Mouse (Mus musculus) neural tube, embryonic 11.5 days (tissue): ENCODE results near the gene Asgr1. TPM values are rescaled to one million over a fixed set of nuclear protein-coding genes. Genes with fewer than 3 reads are reported as not detected.

ENCODE experiments used
- ATAC-seq: fragments of 200-750 bp; cut with Nextera tagmentation; 2 replicates; pipeline ENCODE4 v1.8.0; 2017; ENCODE audit warnings: moderate number of reproducible peaks, mild to moderate bottlenecking, moderate TSS enrichment, moderate library complexity; ENCODE audit not compliant: insufficient read depth, low FRiP score, low TSS enrichment
- DNase-seq: peaks from one replicate; pipeline ENCODE4 v3.0.0-alpha.2; 2015; ENCODE audit warnings: low spot score
- H3K27ac ChIP-seq: fragments of 300-500 bp; sonication (generic); 2 replicates; pipeline ENCODE4 v1.5.1; 2014; ENCODE audit warnings: low read depth, mild to moderate bottlenecking, low read length
- H3K27me3 ChIP-seq: fragments of 300-500 bp; sonication (generic); 2 replicates; pipeline ENCODE4 v1.6.1; 2014; ENCODE audit warnings: mild to moderate bottlenecking, low read length, mixed read lengths; ENCODE audit not compliant: control insufficient read depth, insufficient read depth
- H3K36me3 ChIP-seq: fragments of 300-500 bp; sonication (generic); 2 replicates; pipeline ENCODE4 v1.6.1; 2014; ENCODE audit warnings: mild to moderate bottlenecking, low read length, moderate library complexity, mixed read lengths; ENCODE audit not compliant: control insufficient read depth, insufficient read depth
- H3K4me1 ChIP-seq: fragments of 300-500 bp; sonication (generic); 2 replicates; pipeline ENCODE4 v1.6.1; 2014; ENCODE audit warnings: low read length, mixed read lengths; ENCODE audit not compliant: control insufficient read depth, insufficient read depth
- H3K4me2 ChIP-seq: fragments of 300-500 bp; sonication (generic); 2 replicates; pipeline ENCODE4 v1.6.1; 2014; ENCODE audit warnings: low read depth, mild to moderate bottlenecking, moderate library complexity
- H3K4me3 ChIP-seq: fragments of 300-500 bp; sonication (generic); 2 replicates; pipeline ENCODE4 v1.5.1; 2014; ENCODE audit warnings: low read depth, low read length
- H3K9ac ChIP-seq: fragments of 300-500 bp; sonication (generic); 2 replicates; pipeline ENCODE4 v1.6.1; 2014; ENCODE audit warnings: mild to moderate bottlenecking, low read length
- H3K9me3 ChIP-seq: fragments of 300-500 bp; sonication (generic); 2 replicates; pipeline ENCODE4 v1.6.1; 2016; ENCODE audit warnings: low read length; ENCODE audit not compliant: control insufficient read depth
- WGBS: fragments of 180-500 bp; shearing (Covaris S2); extraction: QIAGEN DNeasy Blood & Tissue Kit; methylation state at CpG from one replicate; pipeline ENCODE4 v1.1.7; 2014; 5-methylcytosine and 5-hydroxymethylcytosine counted together
- polyA plus RNA-seq: library from polyadenylated mRNA; unstranded; fragments of >200 nt; fragmentation: Nextera tagmentation; extraction: Ambion mirVana; gene quantifications from 2 replicates; pipeline ENCODE4 v1.2.1, GENCODE M21; 2014

The Asgr1 gene
- polyA plus RNA-seq, 1 experiment from 2014 or later: 0.41 TPM

DNA sequence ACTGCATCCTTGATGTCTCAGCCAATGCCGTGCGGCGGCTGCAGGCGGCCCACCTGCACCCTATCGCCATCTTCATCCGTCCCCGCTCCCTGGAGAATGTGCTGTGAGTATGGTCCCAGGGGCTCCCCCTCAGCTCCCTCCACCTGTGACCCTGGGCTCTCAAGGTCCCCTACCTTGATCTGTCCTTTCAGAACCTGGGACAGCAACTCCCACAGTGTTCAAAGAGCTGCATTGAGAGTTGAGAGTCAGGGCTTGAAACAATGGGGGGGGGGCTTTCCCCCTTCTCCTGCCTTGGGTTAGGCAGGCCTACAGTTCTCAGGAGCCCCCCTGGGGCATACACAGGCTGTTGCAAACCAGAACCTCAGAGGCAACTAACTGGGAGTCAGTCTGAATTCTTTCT is 10.2 kb upstream of the Asgr1 start:
- Histone ChIP-seq H3K9ac (no peak overlapping the region), H3K9me3 (no peaks in the 10 kb centered on the region), H3K27ac (no peak overlapping the region), H3K36me3 (peaks cover 5% of the 10 kb centered on the region; the same call in 1 of the 2 replicates), H3K4me1 (no peaks in the 10 kb centered on the region), H3K4me3 (no peak overlapping the region), H3K27me3 (no peaks in the 10 kb centered on the region), H3K4me2 (no peak overlapping the region)
- DNase-seq: no peak
- WGBS: 78% methylated on average over 7 of the region's 7 CpGs
- ATAC-seq: no peak

GRCm38 (mm10) chr11:70045435-70045834 is 8.4 kb upstream of the Asgr1 start:
- ATAC-seq: no peak
- Histone ChIP-seq H3K9ac (no peak overlapping the region; the same call in 1 of the 2 replicates), H3K4me2 (no peak overlapping the region), H3K9me3 (no peaks in the 10 kb centered on the region), H3K27me3 (no peaks in the 10 kb centered on the region), H3K27ac (0 out of 2 replicates have a peak overlapping the region, but pooled peaks have one; percentile 8), H3K36me3 (peaks cover 5% of the 10 kb centered on the region; the same call in 1 of the 2 replicates), H3K4me3 (no peak overlapping the region), H3K4me1 (no peaks in the 10 kb centered on the region)
- 34% methylated on average over 9 of the region's 9 CpGs for WGBS
- no peak for DNase-seq

- no peak for ATAC-seq
- H3K4me2 ChIP-seq: no peak overlapping the region
- 71% methylated on average over 6 of the region's 6 CpGs for WGBS
These were observed 4.5 kb upstream of the Asgr1 start for GRCm38 (mm10) chr11:70049366-70049765.

GRCm38 (mm10) chr11:70049816-70050215 is 4.1 kb upstream of the Asgr1 start:
- Histone ChIP-seq H3K4me2 (no peak overlapping the region), H3K4me3 (no peak overlapping the region), H3K36me3 (no peaks in the 10 kb centered on the region), H3K4me1 (no peaks in the 10 kb centered on the region), H3K9ac (no peak overlapping the region), H3K9me3 (no peaks in the 10 kb centered on the region), H3K27ac (no peak overlapping the region), H3K27me3 (no peaks in the 10 kb centered on the region)
- 59% methylated on average over 10 of the region's 10 CpGs for WGBS
- DNase-seq: no peak
- ATAC-seq: no peak

More at GRCm38 (mm10) chr11:70049366-70049765, 4.5 kb upstream of the Asgr1 start:
- Histone ChIP-seq H3K4me1 (no peaks in the 10 kb centered on the region), H3K4me3 (no peak overlapping the region), H3K27me3 (no peaks in the 10 kb centered on the region), H3K36me3 (peaks cover 2% of the 10 kb centered on the region; the same call in 1 of the 2 replicates), H3K27ac (no peak overlapping the region), H3K9me3 (no peaks in the 10 kb centered on the region), H3K9ac (no peak overlapping the region)
- DNase-seq: no peak

- Histone ChIP-seq H3K4me3 (no peak overlapping the region), H3K9me3 (no peaks in the 10 kb centered on the region), H3K9ac (0 out of 2 replicates have a peak overlapping the region, but pooled peaks have one; percentile 0), H3K27me3 (no peaks in the 10 kb centered on the region), H3K4me1 (no peaks in the 10 kb centered on the region), H3K36me3 (no peaks in the 10 kb centered on the region), H3K27ac (no peak overlapping the region), H3K4me2 (no peak overlapping the region)
- WGBS: 79% methylated on average over 7 of the region's 7 CpGs
- no peak for ATAC-seq
- no peak for DNase-seq
These were observed 729 bp upstream of the Asgr1 start for GRCm38 (mm10) chr11:70053156-70053555.

- H3K4me3 ChIP-seq: no peak overlapping the region
- DNase-seq (peak; percentile 80), ATAC-seq (no peak)
- WGBS: 33% methylated on average over 18 of the region's 18 CpGs
- H3K27me3 ChIP-seq: no peaks in the 10 kb centered on the region
- no peaks in the 10 kb centered on the region for H3K36me3 ChIP-seq
- no peaks in the 10 kb centered on the region for H3K4me1 ChIP-seq
- H3K9ac ChIP-seq: no peak overlapping the region
- H3K9me3 ChIP-seq: no peaks in the 10 kb centered on the region
- H3K4me2 ChIP-seq: no peak overlapping the region
- H3K27ac ChIP-seq: no peak overlapping the region
These were observed 1.8 kb downstream of the Asgr1 start for GRCm38 (mm10) chr11:70055618-70056214.

DNA sequence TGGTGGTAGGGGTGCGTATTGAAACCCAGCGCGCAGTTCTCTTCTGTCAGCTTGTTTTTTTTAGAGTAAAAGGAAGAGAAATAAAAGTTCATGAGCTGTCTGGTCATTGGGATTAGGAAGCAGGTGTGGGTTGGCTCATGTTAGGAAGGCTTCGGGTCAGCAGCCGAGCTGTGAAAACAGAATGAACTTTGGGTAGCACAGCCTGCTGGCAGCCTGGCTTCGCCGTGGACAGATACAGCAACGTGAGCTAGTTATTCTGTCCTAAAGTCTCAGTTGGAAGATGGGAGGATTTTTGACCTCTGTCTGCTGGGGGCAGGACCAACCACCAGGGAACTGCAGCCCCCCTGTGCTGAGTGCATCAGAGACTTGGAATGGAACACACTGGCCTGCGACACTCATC is 3.9 kb downstream of the Asgr1 start:
- H3K4me3 ChIP-seq: no peak overlapping the region
- H3K36me3 ChIP-seq: no peaks in the 10 kb centered on the region
- no peaks in the 10 kb centered on the region for H3K27me3 ChIP-seq
- H3K9ac ChIP-seq: no peak overlapping the region
- H3K4me1 ChIP-seq: no peaks in the 10 kb centered on the region
- no peak for ATAC-seq
- H3K4me2 ChIP-seq: no peak overlapping the region
- 77% methylated on average over 9 of the region's 9 CpGs for WGBS
- DNase-seq: no peak
- H3K9me3 ChIP-seq: no peaks in the 10 kb centered on the region
- H3K27ac ChIP-seq: no peak overlapping the region

DNA sequence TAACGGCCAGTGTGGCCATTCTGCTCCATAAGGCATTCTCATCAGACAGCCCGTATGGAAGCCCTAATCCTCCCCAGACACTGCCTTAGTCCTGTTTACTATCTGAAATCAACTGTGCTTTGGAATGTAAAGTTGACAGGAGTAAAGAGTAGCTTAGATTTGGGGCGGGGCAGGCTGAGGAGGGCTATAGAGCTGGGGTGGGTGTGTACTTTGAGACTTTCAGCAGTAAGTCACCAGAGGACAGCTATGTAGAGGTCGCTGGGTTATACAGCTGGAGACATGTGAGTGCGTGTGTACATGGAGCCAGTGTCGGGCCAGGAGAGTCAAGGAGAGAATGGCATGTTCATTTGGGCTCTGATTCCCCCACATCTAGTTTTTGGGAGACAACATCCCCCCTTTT is 6.0 kb downstream of the Asgr1 start:
- Histone ChIP-seq H3K27me3 (no peaks in the 10 kb centered on the region), H3K4me3 (no peak overlapping the region), H3K36me3 (no peaks in the 10 kb centered on the region), H3K4me2 (no peak overlapping the region), H3K27ac (no peak overlapping the region), H3K9me3 (no peaks in the 10 kb centered on the region), H3K9ac (no peak overlapping the region), H3K4me1 (no peaks in the 10 kb centered on the region)
- ATAC-seq (no peak), DNase-seq (no peak)
- 67% methylated on average over 6 of the region's 6 CpGs for WGBS

DNA sequence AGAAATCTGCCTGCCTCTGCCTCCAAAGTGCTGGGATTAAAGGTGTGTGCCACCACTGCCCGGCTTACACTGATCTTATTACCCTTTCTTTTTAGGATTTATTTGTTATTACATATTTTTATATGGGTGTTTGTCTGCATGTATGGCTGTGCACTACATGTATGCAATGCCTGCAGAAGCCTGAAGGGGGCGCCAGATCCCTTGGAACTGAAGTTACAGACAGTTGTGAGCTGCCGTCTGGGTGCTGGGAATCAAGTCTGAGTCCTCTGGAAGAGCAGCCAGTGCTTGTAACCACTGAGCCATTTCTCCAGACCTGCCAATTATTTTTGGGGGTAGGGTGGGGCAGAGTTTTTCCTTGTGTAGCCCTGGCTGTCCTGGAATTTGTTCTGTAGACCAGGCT is 9.2 kb downstream of the Asgr1 start:
- H3K4me3 ChIP-seq: no peak overlapping the region
- no peak for DNase-seq
- no peak overlapping the region for H3K4me2 ChIP-seq
- no peak for ATAC-seq
- no peak overlapping the region for H3K9ac ChIP-seq
- no peak overlapping the region for H3K27ac ChIP-seq
- WGBS: 62% methylated on average over 3 of the region's 3 CpGs
- H3K9me3 ChIP-seq: no peaks in the 10 kb centered on the region
- no peaks in the 10 kb centered on the region for H3K36me3 ChIP-seq
- H3K27me3 ChIP-seq: no peaks in the 10 kb centered on the region
- no peaks in the 10 kb centered on the region for H3K4me1 ChIP-seq
